In genomic region chr4:57674351-57674750, GRCm38 (mm10) we compare ENCODE assay signal across 9 mouse cellular contexts. TPM values are rescaled to one million over a fixed set of nuclear protein-coding genes. Genes with fewer than 3 reads are reported as not detected.
DNase-seq lines count a peak whose midpoint lies in the region; ATAC-seq lines count a peak whose summit lies in the region.
"Had no signal": no experiment of that assay in that cellular context is flagged by ENCODE, and none has a peak within 500 bp of the region (broad histone marks: within the 10 kb centered on the region; RNA-seq: fewer than 3 reads in every experiment).

No protein-coding gene starts in this region.

- H3K9me3 ChIP-seq in heart, embryonic 13.5 days = no peaks in the 10 kb centered on the region
- H3K9me3 ChIP-seq in embryonic facial prominence, embryonic 11.5 days (replicated peaks; ENCODE audit: control insufficient read depth, low read length) = no peaks in the 10 kb centered on the region
- H3K9me3 ChIP-seq: midbrain, embryonic 12.5 days had no signal

- H3K4me2 ChIP-seq in heart, embryonic 13.5 days = no peak overlapping the region
- no peak overlapping the region for H3K4me2 ChIP-seq in embryonic facial prominence, embryonic 11.5 days (ENCODE audit: low read depth, low read length)

- intact Hi-C loops in heart, postnatal 25 days (cut with DNase I) = loop anchor here (2.0 to 10.0 kb wide), 4 partner anchors 14 to 410 kb away; no protein-coding TSS in a partner anchor

- H3K27ac ChIP-seq in heart, embryonic 13.5 days (replicated peaks) = peak overlapping the region; percentile 82
- no peak overlapping the region for H3K27ac ChIP-seq in embryonic facial prominence, embryonic 11.5 days (replicated peaks; ENCODE audit: low read depth, low read length)
- H3K27ac ChIP-seq: midbrain, embryonic 12.5 days had no signal

- no peak for DNase-seq in heart, postnatal 25 days (ENCODE audit: low spot score)
- DNase-seq in lung, postnatal 36 days = peak; percentile 15
- no peak for DNase-seq in lung, postnatal 4 days
- peak; percentile 13 for DNase-seq in embryonic facial prominence, embryonic 11.5 days (ENCODE audit: low spot score)
- peak; percentile 25 for DNase-seq in naive thymus-derived CD4-positive, alpha-beta T cell, adult 2 months (ENCODE audit: low read depth)
- DNase-seq in spleen, adult 12 weeks (ENCODE audit: low spot score) = no peak
- DNase-seq in right cerebral cortex, adult 2 months (ENCODE audit: low spot score in 2 of 2) = no peak

- ATAC-seq in heart, embryonic 13.5 days (ENCODE audit: extremely low read depth, insufficient number of reproducible peaks, low FRiP score, low TSS enrichment) = no peak
- no peak for ATAC-seq in embryonic facial prominence, embryonic 11.5 days (replicated peaks; ENCODE audit: insufficient number of reproducible peaks, low FRiP score, low TSS enrichment, low read depth)

- 0 out of 2 replicates have a peak overlapping the region, but pooled peaks have one; percentile 30 for H3K9ac ChIP-seq in heart, embryonic 13.5 days
- no peak overlapping the region for H3K9ac ChIP-seq in embryonic facial prominence, embryonic 11.5 days (replicated peaks; ENCODE audit: low read length)
- H3K9ac ChIP-seq: midbrain, embryonic 12.5 days had no signal

- WGBS in heart, embryonic 13.5 days = 62% methylated on average over 7 of the region's 7 CpGs
- WGBS in embryonic facial prominence, embryonic 11.5 days = 74% methylated on average over 7 of the region's 7 CpGs

- H3K36me3 ChIP-seq in heart, embryonic 13.5 days = peaks cover 21% of the 10 kb centered on the region; the same call in 1 of the 2 replicates
- no peaks in the 10 kb centered on the region for H3K36me3 ChIP-seq in embryonic facial prominence, embryonic 11.5 days (replicated peaks; ENCODE audit: control insufficient read depth, insufficient read depth, low read depth, low read length)
- H3K36me3 ChIP-seq: midbrain, embryonic 12.5 days had no signal

- H3K4me1 ChIP-seq in heart, embryonic 13.5 days = peaks cover 70% of the 10 kb centered on the region
- no peaks in the 10 kb centered on the region for H3K4me1 ChIP-seq in embryonic facial prominence, embryonic 11.5 days (ENCODE audit: control insufficient read depth, insufficient read depth, low read length)

- no peaks in the 10 kb centered on the region for H3K27me3 ChIP-seq in heart, embryonic 13.5 days (replicated peaks)
- H3K27me3 ChIP-seq in embryonic facial prominence, embryonic 11.5 days (ENCODE audit: control insufficient read depth, insufficient read depth, low read length) = no peaks in the 10 kb centered on the region

- H3K4me3 ChIP-seq in heart, embryonic 13.5 days = no peak overlapping the region
- no peak overlapping the region for H3K4me3 ChIP-seq in embryonic facial prominence, embryonic 11.5 days (ENCODE audit: low read depth, low read length)
- H3K4me3 ChIP-seq: midbrain, embryonic 12.5 days had no signal

RNA-seq across cellular contexts. Expression of gene Akap2, which starts 43.1 kb away (rescaled TPM):
- polyA plus RNA-seq in heart, embryonic 13.5 days (2015; fragmentation: Nextera tagmentation; extraction: Ambion mirVana) = 41.3 and 43.1 TPM in 2 replicates
- 10 to 100 TPM; 84.4 to 96.1 TPM for total RNA-seq in heart, postnatal 25 days (2021)
- polyA plus RNA-seq in embryonic facial prominence, embryonic 11.5 days (2014; fragmentation: Nextera tagmentation; extraction: Ambion mirVana) = 24.0 and 24.6 TPM in 2 replicates

Comparison
In these comparisons a context has a peak if more than half of its experiments do, and no peak if none do; other contexts are left out.
1. DNase-seq: peak in lung, postnatal 36 days (single experiment), embryonic facial prominence, embryonic 11.5 days (single experiment) and naive thymus-derived CD4-positive, alpha-beta T cell, adult 2 months (single experiment); none in heart, postnatal 25 days (single experiment), lung, postnatal 4 days (0 of 2), spleen, adult 12 weeks (single experiment) and right cerebral cortex, adult 2 months (0 of 2).